ENCODE assay signal across 23 mouse cellular contexts in genomic region chr11:63088672-63089071, GRCm38 (mm10). TPM values are rescaled to one million over a fixed set of nuclear protein-coding genes. Genes with fewer than 3 reads are reported as not detected.
"Had no signal": no experiment of that assay in that cellular context is flagged by ENCODE, and none has a peak within 500 bp of the region (broad histone marks: within the 10 kb centered on the region; RNA-seq: fewer than 3 reads in every experiment).

No protein-coding gene starts in this region.

- H3K9ac ChIP-seq: neural tube, embryonic 13.5 days; neural tube, embryonic 15.5 days; stomach, embryonic 15.5 days had no signal

- H3K4me3 ChIP-seq: neural tube, embryonic 13.5 days; neural tube, embryonic 15.5 days; stomach, embryonic 15.5 days had no signal

- H3K36me3 ChIP-seq: neural tube, embryonic 13.5 days; neural tube, embryonic 15.5 days; stomach, embryonic 15.5 days had no signal

- H3K4me2 ChIP-seq: neural tube, embryonic 13.5 days; neural tube, embryonic 15.5 days; stomach, embryonic 15.5 days had no signal

- DNase-seq: retina, postnatal 1 day; right cerebral cortex, adult 18-20 months; right cerebral cortex, postnatal 14 days; right cerebral cortex, postnatal 25 days; spleen, adult 18-20 months; thymus, adult 18-20 months; thymus, adult 2 months; thymus, postnatal 14 days; thymus, postnatal 25 days; thymus, postnatal 36 days; thymus, postnatal 4 days had no signal

- H3K27ac ChIP-seq: neural tube, embryonic 13.5 days; neural tube, embryonic 15.5 days; stomach, embryonic 15.5 days; stomach, postnatal 0 days had no signal

- H3K9me3 ChIP-seq: neural tube, embryonic 13.5 days; neural tube, embryonic 15.5 days; stomach, embryonic 15.5 days had no signal

- H3K4me1 ChIP-seq: neural tube, embryonic 13.5 days; neural tube, embryonic 15.5 days; stomach, embryonic 15.5 days had no signal

- H3K27me3 ChIP-seq: neural tube, embryonic 13.5 days; neural tube, embryonic 15.5 days; stomach, embryonic 15.5 days had no signal

RNA-seq across cellular contexts. Expression of gene Tekt3, which starts 27.2 kb away (rescaled TPM):
- total RNA-seq: neutrophil, adult 5-6 weeks had no signal
- polyA plus RNA-seq: neural tube, embryonic 13.5 days; neural tube, embryonic 14.5 days; neural tube, embryonic 15.5 days; small intestine, adult 2 months; spleen, adult 2 months; stomach, embryonic 14.5 days; stomach, embryonic 15.5 days; stomach, embryonic 16.5 days; stomach, postnatal 0 days; thymus, postnatal 0 days; urinary bladder, adult 2 months had no signal

RNA-seq across cellular contexts. Expression of gene Pmp22, which starts 40.1 kb away (rescaled TPM):
- total RNA-seq: neutrophil, adult 5-6 weeks had no signal
